Mouse (Mus musculus) heart, embryonic 14.5 days (tissue): ENCODE measurements around the gene Qrsl1. TPM values are rescaled to one million over a fixed set of nuclear protein-coding genes. Genes with fewer than 3 reads are reported as not detected.

Source experiments
- polyA plus RNA-seq: library from polyadenylated mRNA; unstranded; fragments of >200 nt; fragmentation: Nextera tagmentation; extraction: Ambion mirVana; gene quantifications from 2 replicates; pipeline ENCODE4 v1.2.1, GENCODE M21; 2014

The Qrsl1 gene
- polyA plus RNA-seq, 1 experiment from 2014 or later: 24.5 TPM

Other genes with a start within 250 kb of the Qrsl1 start
- gene Rtn4ip1, start 62 bp upstream of the Qrsl1 start, polyA plus RNA-seq: 28.4 and 34.1 TPM in 2 replicates
- gene Crybg1, start 247.1 kb upstream of the Qrsl1 start, polyA plus RNA-seq: 0.16 and 0.30 TPM in 2 replicates